Mouse (Mus musculus) liver, postnatal 0 days (tissue): ENCODE measurements around the gene Csde1.

Source experiments
- CTCF ChIP-seq: sonication (generic); IDR thresholded peaks from 2 replicates; pipeline ENCODE4 v1.5.1; 2016; ENCODE audit warnings: antibody characterized with exemption, low read depth
- EP300 ChIP-seq: IDR thresholded peaks from 2 replicates; pipeline ENCODE4 v1.6.1; 2016; ENCODE audit warnings: antibody characterized with exemption, low read depth, mild to moderate bottlenecking

DNA sequence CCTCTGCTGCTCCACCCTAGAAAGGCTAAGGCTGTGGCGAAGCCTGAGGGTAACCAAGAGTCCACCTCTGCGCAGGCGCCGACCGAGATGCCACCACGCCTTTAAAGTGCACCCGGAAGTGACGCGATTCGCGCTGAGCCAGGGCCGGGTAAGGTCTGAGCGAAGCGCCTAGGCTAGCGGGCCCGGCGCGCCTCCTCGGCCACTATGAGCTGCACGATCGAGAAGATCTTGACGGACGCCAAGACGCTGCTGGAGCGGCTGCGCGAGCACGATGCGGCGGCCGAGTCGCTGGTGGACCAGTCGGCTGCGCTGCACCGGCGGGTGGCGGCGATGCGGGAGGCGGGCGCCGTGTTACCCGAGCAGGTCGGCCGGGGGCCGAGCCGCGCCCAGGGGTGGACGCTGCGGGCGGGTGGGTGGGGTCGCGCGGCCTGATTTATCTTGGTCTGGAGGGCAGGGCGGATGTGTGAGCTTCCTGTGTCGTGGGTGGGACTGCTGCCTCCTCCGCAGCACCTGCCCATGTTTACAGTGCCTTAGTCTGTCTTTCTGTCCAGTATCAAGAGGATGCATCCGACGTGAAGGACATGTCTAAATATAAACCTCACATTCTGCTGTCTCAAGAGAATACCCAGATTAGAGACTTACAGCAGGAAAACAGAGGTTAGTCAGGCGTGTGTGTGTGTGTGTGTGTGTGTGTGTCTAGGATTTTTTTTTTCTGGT lies 24.5 kb upstream of the Csde1 start, which contains the start of gene Sike1:
- TF ChIP-seq CTCF (no peak), EP300 (no peak)
